Mouse (Mus musculus) hindlimb bud, embryonic 11.5 days (tissue): Measurements from ENCODE around the gene 9230112D13Rik.

ENCODE experiments used
- DNase-seq: peaks from one replicate; pipeline ENCODE4 v3.0.0-alpha.2; 2012; ENCODE audit warnings: low read depth, low spot score; ENCODE audit errors: extremely low spot score

Gene 9230112D13Rik

DNA sequence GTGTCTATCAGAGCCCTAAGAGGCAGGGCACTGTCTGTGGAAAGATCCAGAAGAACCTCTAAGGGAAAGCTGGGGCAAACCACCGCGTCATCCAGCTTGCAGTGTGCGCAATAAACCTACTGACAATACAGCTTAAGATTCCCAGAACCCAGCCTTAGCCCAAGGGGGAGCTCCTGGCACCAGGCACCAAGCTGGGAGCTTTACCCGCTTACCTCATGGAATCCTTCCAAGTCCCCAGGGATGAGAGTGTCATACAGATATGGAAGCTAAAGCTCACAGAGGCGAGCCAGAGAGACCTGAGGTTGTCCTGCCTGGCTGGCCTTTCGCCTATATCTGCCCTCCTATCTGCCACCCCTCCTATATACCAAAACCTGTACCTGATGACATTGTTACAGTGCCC, 21.0 kb upstream of the 9230112D13Rik start:
- no peak for DNase-seq

DNA sequence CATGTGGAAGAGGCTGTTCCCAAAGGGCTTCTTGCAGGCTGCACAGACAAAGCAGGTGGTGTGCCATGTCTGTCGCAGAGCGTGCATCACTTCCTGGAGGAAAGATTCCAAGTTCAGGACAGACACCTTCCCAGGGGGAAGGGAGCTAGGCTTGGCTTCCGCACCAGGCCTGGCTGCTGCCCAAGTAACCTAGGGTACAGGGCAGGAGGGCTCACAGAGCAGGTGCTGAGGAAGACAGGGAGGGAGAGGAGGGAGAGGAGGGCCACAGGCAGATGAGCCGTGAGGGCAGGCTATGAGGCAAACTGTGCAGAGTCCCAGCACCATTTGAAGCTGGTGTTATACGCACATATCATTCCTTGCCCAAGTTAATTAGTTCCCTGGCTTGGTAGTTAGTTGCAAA, 19.3 kb upstream of the 9230112D13Rik start:
- DNase-seq: no peak

DNA sequence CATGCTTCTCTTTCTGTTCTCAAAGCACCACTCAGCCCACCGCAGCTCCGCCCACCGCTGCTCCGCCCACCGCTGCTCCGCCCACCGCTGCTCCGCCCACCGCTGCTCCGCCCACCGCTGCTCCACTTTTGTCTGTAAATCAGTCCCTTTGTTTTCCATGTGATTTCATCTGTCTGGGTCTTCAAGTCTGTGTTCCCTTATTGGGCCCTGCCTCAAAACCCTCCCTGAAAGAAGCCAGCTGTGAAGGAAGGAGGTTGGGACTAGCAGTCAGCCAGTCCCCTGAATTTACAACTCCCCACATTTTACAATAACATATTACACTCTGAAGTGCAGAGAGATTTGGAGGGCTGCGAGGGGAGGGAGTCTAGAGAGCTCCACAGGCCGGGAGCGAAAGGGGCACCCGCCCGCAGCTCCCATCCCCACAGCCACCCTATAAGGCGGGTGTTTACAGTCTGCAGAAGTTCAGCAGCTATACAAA, 18.1 kb upstream of the 9230112D13Rik start:
- no peak for DNase-seq

GRCm38 (mm10) chr14:34535883-34536282, 13.3 kb upstream of the 9230112D13Rik start:
- DNase-seq: no peak

DNA sequence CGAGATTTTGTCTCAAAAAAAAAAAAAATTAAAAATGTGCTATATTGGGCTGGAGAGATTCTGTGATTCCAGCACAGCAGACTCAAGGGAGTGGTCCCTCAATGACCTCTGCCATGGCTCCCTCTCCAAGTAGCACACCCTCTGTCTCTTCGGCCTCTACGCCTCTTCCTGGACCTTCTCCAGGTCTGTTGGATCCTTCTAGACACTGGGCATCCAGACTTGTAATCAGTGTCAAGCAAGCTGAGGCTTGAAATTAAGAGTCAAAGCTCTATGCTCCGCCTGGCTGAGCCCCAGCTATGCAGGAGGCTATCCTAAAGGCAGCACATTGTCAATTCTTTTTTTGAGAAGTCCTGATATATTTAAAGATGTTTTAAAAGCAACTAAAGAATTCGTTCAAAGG, 10.9 kb upstream of the 9230112D13Rik start:
- DNase-seq: no peak

DNA sequence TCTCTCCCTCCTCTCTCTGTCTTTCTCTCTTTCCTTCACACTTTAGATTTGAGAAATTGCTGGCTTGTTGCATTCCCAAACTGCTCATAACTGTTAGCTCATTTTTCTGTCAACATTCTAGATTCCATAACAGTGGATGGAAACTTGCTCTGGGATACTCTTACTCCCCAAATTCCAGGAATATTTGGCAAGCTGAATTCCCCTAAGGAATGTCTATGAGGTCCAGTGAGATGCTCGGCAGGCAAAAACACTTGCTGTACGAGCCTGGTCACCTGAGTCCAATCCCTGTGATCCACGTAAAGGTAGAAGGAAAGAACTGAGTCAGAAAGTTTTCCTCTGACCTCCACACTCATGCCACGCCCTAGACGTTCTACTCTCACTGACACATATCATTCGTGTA, 9.9 kb upstream of the 9230112D13Rik start:
- DNase-seq: no peak

- no peak for DNase-seq
These were observed 6.2 kb upstream of the 9230112D13Rik start for GRCm38 (mm10) chr14:34528804-34529203.

DNA sequence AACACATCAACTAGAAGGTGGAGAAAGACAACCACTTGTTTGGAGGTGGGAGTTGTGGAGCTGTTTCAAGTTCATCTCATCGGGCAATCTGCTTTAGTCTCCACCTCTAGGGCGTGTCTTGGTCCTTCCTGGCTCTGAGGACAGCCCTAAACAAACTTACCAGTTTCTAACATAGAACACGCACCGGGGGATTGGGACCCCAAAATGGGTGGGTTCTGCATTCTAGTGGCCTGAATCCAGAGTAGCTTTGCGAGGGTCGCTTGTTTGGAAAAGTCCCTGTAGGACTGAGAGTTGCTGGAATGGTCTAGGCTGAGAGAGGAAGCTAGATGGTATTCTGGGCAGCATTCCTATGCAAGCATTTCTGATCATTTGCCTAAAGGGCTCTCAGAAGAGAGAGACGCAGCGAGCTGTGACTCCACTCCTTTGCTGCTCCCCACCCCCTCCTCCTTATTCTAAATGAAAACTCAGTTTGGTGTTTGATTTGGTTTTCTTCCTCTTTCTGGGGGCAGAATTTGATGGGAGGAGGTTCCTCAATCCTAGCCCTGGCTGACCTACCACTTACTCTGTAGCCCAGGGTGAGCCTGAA, 4.5 kb downstream of the 9230112D13Rik start:
- no peak for DNase-seq

- DNase-seq: no peak
These were observed 5.5 kb downstream of the 9230112D13Rik start for GRCm38 (mm10) chr14:34516960-34517577.

- DNase-seq: no peak
These were observed 6.7 kb downstream of the 9230112D13Rik start for GRCm38 (mm10) chr14:34515860-34516259.

DNA sequence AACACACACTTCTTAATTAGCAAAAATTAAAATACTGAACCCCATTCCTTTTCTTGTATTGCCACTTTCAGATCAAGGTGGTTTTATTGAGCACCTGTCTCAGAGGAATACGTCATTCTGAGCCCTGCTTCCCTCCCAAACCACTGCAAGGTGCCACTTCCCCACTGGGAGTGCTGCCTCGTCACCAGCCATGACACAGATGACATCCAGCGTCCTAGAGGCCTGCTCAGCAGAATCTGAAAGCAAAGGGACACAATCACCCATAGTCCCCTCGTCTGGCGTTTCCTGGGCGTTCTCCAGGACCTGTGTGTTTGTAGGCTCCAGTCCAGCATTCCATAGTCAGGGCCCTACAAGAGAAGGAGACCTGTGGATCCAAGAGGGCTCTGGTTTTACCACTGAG, 8.5 kb downstream of the 9230112D13Rik start:
- DNase-seq: no peak

- DNase-seq: no peak
These were observed 10.0 kb downstream of the 9230112D13Rik start for GRCm38 (mm10) chr14:34512602-34513001.

DNA sequence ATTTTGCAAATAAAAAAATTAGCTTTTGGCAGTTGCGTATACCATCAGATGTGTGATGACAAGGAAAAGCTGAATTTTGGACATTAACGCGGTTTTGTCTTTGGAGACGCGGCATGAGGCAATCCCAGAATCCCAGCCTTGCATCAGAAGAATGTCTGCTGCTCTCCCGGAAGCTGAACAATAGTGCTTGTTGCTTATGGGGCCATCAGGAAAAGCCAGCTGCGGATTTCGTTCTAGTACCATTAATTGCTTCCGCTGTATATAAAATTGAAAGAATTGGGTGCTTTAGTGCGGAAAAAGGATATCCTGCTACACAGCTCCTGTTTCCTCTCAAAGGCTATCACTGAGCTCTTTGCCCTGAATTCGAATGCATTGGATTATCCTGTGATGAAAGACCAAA, 10.7 kb downstream of the 9230112D13Rik start:
- no peak for DNase-seq

DNA sequence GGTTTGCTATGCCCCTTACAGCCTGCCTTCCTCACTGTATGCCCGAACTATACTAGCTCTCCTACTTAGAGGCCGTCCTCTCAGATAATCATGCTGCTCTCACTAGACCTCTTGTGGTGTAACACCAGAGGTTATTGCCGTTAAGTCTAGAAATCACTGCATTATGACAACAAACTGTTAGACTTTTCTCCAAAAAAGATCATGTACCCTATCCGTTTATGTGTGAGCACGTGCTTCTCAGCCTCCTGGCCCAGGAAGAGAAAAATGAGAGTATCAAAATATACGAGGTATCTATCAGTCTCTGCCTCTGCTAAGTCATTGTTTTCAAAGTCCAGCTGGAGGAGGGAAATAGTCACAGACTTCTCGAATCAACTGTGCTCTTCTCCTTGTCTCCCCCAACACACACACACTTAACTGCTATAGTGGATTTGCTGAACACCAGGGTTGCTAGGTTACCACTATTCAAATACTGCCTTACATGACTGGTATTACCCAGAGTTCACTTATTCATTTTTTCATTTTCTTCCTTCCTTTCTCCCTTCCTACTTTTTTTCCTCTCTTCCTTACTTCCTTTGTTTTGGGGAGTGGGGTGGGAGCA, 13.7 kb downstream of the 9230112D13Rik start:
- no peak for DNase-seq

GRCm38 (mm10) chr14:34508187-34508840, 14.3 kb downstream of the 9230112D13Rik start:
- no peak for DNase-seq

- DNase-seq: no peak
These were observed 17.3 kb downstream of the 9230112D13Rik start for GRCm38 (mm10) chr14:34505309-34505708.

DNA sequence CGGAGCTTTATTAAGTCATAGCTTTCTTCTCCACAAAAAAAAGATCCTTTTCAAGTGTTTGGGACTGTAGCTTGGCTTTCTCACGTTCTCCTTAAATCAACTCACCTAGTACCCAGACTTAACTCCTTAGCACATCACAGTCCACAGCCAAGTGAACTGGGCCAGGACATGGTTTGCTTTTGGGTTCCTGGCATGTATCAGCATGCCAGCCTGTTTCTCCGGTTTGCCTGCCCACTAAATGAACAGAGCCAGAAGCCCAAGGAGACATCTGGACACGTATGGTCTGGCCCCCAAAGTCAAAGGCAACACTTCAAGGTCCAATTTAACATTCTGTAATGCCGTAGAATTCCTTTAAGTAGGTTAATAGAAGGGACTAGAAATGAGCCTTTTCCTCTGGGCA, 18.2 kb downstream of the 9230112D13Rik start:
- DNase-seq: no peak

DNA sequence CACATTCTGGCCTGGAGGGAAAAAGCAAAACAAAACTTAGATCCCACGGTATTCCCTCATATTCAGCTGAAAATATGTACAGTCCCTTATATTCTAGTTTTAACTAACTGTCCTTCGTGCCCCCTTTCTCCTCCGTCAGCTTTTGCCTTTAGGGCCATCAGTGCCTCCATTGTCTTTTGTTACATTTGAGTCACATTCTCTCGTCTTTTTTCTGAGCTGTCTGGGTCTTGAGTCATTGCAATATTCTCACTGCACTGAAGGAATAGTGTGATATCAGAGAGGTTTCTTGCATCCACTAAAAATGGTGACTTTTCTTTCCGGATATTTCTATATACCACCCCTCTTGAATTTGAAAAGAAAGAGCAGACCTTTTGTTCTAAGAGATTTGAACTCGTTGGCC, 18.8 kb downstream of the 9230112D13Rik start:
- no peak for DNase-seq

DNA sequence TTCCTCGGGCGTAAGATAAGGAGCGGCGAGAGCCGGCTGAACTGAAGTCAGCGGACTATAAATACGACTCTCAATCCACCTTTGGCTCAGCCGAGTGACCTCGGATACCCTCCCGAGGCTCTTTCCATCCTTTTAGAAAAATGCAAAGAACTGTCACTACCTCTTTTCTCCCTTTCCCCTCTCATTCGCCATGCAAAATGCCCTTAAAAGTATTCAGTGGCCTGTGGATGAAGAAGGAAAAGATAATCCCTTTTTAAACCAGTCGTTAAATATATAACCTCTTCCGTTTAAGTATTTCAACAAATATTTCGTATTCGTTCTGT, 19.3 kb downstream of the 9230112D13Rik start, which contains the start of gene Bmpr1a:
Gene Bmpr1a, minus strand, starts transcription at position 17 of the 323 bp plus-strand sequence.
- DNase-seq: no peak

GRCm38 (mm10) chr14:34502475-34503324, 19.9 kb downstream of the 9230112D13Rik start:
- no peak for DNase-seq
